Mouse (Mus musculus): ENCODE data around the gene Col18a1.

DNA sequence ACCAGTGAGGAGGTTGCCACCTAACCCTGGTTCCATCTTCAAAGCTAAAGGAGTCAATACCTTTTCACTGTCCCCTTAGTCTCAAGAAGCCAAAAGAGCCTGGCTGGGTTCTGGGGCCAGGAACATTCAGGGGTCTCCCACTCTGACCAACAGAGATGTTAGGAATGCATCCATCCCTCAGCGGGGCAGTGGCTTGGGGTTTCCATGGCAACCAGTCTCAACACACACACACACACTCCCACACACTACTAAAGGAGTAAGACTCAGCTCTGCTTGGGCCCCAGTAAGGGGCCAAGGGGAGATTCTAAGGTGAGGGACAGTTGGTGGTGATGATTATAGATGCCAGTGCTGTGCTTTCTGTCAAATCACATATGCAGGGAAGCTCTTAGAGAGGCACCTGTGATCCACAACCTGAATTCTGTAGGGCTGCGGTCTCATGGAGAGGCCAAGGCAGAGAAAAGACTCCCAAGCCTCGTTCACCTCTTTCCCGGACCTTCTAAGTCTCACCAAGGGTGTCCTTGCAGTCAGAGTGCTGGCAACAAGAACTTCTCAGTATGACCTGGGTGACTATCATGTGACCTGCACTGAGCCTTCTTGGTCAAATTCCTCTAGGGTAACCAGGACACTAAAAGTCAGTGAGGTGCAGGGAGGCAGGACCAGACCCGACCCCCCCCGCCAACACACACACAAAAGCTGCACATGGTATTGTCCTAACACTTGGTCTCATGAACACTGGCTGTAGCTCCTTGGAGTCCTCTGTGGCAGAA is 46.2 kb upstream of the Col18a1 start:
- TF ChIP-seq POLR2A (IDR thresholded peaks at IDR 0.05; ENCODE audit: insufficient read length, low read depth), result no peak
- TF ChIP-seq USF1 (IDR thresholded peaks at IDR 0.05; ENCODE audit: low read depth), result no peak
- no peak for TF ChIP-seq E2F4 (IDR thresholded peaks at IDR 0.05; ENCODE audit: insufficient read depth)
- no peak for TF ChIP-seq MYOG (IDR thresholded peaks at IDR 0.05; ENCODE audit: control insufficient read depth in 1 of 3, insufficient read depth in 1 of 3, insufficient read length in 2 of 3, low read depth in 2 of 3)
- TF ChIP-seq TCF12 (IDR thresholded peaks at IDR 0.05; ENCODE audit: insufficient read depth, poor library complexity, severe bottlenecking), result no peak
- TF ChIP-seq CEBPB (IDR thresholded peaks at IDR 0.05; ENCODE audit: insufficient read depth, poor library complexity, severe bottlenecking), result no peak
- TF ChIP-seq SRF (IDR thresholded peaks at IDR 0.05; ENCODE audit: control insufficient read depth, insufficient read length, low read depth), result no peak
- no peak for TF ChIP-seq MAX (IDR thresholded peaks at IDR 0.05; ENCODE audit: low read depth)
- TF ChIP-seq POLR2AphosphoS2 (IDR thresholded peaks at IDR 0.05; ENCODE audit: insufficient read length, low read depth), result no peak
- TF ChIP-seq MYOD1 (IDR thresholded peaks at IDR 0.05; ENCODE audit: control insufficient read depth in 1 of 3, insufficient read length in 2 of 3, low read depth in 2 of 3), result no peak

All from myocyte (in vitro differentiated cells).